Mouse (Mus musculus) MEL (cell line): ENCODE measurements at regions not wholly inside any gene's neighbourhood (a gene's known extent, or its start where the extent isn't known, plus 50 kb on each side); places are given as distances from the start of the nearest gene placed in this dataset.

ENCODE experiments used
- CHD1 ChIP-seq: IDR thresholded peaks from 2 replicates; pipeline ENCODE4 v1.6.1; 2012; ENCODE audit warnings: low read depth, mild to moderate bottlenecking, inconsistent platforms, low read length, improper control_type of control experiment
- CHD2 ChIP-seq: IDR thresholded peaks from 2 replicates; pipeline ENCODE4 v1.6.1; 2011; ENCODE audit warnings: low read length, improper control_type of control experiment
- CTCF ChIP-seq, 3 experiments: IDR thresholded peaks in 2 of 3; conservative IDR thresholded peaks in 1 of 3; 2 replicates each; pipeline ENCODE4 v1.5.1; 2011 to 2012; ENCODE audit warnings: low read length in 3 of 3, low read depth in 2 of 3, mild to moderate bottlenecking in 2 of 3, improper control_type of control experiment in 1 of 3, inconsistent platforms in 1 of 3, mixed read lengths in 1 of 3, moderate library complexity in 1 of 3; ENCODE audit not compliant: control insufficient read depth in 1 of 3, insufficient read depth in 1 of 3, poor library complexity in 1 of 3, severe bottlenecking in 1 of 3
- E2F4 ChIP-seq: IDR thresholded peaks from 2 replicates; pipeline ENCODE4 v1.6.1; 2011; ENCODE audit warnings: low read depth, low read length, improper control_type of control experiment, borderline replicate concordance
- EP300 ChIP-seq, 2 experiments: IDR thresholded peaks; 2 replicates each; pipeline ENCODE4 v1.6.1; 2011; ENCODE audit warnings: improper control_type of control experiment in 2 of 2, low read length in 2 of 2, low read depth in 1 of 2, mild to moderate bottlenecking in 1 of 2
- HCFC1 ChIP-seq: IDR thresholded peaks from 2 replicates; pipeline ENCODE4 v1.6.1; 2012; ENCODE audit warnings: low read depth, mild to moderate bottlenecking, inconsistent platforms, low read length, improper control_type of control experiment, moderate library complexity
- KAT2A ChIP-seq: conservative IDR thresholded peaks from 2 replicates; pipeline ENCODE4 v1.6.1; 2012; ENCODE audit warnings: low read depth, low read length, improper control_type of control experiment, inconsistent platforms
- MAFK ChIP-seq: IDR thresholded peaks from 2 replicates; pipeline ENCODE4 v1.6.1; 2011; ENCODE audit warnings: low read depth, mild to moderate bottlenecking, low read length, improper control_type of control experiment, borderline replicate concordance
- MEF2A ChIP-seq: IDR thresholded peaks from 2 replicates; pipeline ENCODE4 v1.6.1; 2014; ENCODE audit warnings: low read depth, mild to moderate bottlenecking, inconsistent platforms, low read length, improper control_type of control experiment; ENCODE audit not compliant: poor library complexity, insufficient replicate concordance, severe bottlenecking; ENCODE audit errors: extremely low read depth
- NELFE ChIP-seq: IDR thresholded peaks from 2 replicates; pipeline ENCODE4 v1.6.1; 2011; ENCODE audit warnings: low read depth, low read length, improper control_type of control experiment
- POLR2A ChIP-seq, 2 experiments: IDR thresholded peaks; 2 replicates each; pipeline ENCODE4 v1.6.1; 2011 to 2012; ENCODE audit warnings: low read length in 2 of 2, mild to moderate bottlenecking in 2 of 2, control low read depth in 1 of 2, improper control_type of control experiment in 1 of 2, low read depth in 1 of 2, moderate library complexity in 1 of 2; ENCODE audit not compliant: control insufficient read depth in 1 of 2, insufficient read depth in 1 of 2, poor library complexity in 1 of 2
- RAD21 ChIP-seq: IDR thresholded peaks from 2 replicates; pipeline ENCODE4 v1.6.1; 2011; ENCODE audit warnings: mild to moderate bottlenecking, low read depth, low read length, improper control_type of control experiment
- UBTF ChIP-seq: IDR thresholded peaks from 2 replicates; pipeline ENCODE4 v1.6.1; 2012; ENCODE audit warnings: low read depth, mild to moderate bottlenecking, inconsistent platforms, low read length, improper control_type of control experiment, moderate library complexity, borderline replicate concordance; ENCODE audit not compliant: insufficient read depth
- ZC3H11A ChIP-seq: IDR thresholded peaks from 2 replicates; pipeline ENCODE4 v1.6.1; 2012; ENCODE audit warnings: low read depth, mild to moderate bottlenecking, inconsistent platforms, low read length, improper control_type of control experiment

DNA sequence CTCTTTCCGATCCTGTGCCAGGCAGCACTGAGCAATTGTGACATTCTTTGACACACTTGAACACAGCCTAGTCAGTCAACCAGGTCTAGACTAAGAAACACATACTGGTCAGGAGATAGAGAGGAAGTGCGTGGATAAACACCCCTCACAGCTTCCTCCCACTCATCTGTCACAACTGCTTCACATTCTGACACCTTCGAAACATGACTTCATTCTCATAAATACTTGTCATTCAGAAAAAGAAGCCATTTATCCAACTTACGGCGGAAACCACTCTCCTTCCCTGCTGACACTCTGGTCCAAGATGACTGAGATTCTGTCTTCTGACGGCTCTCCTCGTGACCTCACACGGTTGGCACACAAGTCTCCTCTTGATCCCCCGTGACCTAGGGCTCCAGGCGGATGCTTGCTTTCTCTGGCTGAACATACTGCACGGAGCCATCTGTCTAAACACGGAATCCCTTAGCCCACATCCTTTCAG lies 89.6 kb downstream of the Cog6 start:
- no peak for TF ChIP-seq POLR2A (IDR thresholded peaks at IDR 0.05; ENCODE audit: control insufficient read depth in 1 of 2, insufficient read depth in 1 of 2, low read depth in 1 of 2, low read length in 2 of 2, poor library complexity in 1 of 2)
- no peak for TF ChIP-seq CTCF (IDR thresholded peaks at IDR 0.05 in 2 of 3, conservative IDR thresholded peaks at IDR 0.05 in 1 of 3; ENCODE audit: control insufficient read depth in 1 of 3, insufficient read depth in 1 of 3, low read depth in 2 of 3, low read length in 3 of 3, poor library complexity in 1 of 3, severe bottlenecking in 1 of 3)
- no peak for TF ChIP-seq MEF2A
- TF ChIP-seq CHD2, result no peak
- TF ChIP-seq CHD1, result no peak
- TF ChIP-seq HCFC1, result no peak
- no peak for TF ChIP-seq UBTF
- TF ChIP-seq MAFK, result no peak
- TF ChIP-seq EP300 (IDR thresholded peaks at IDR 0.05; ENCODE audit: low read depth in 1 of 2, low read length in 2 of 2), result no peak
- TF ChIP-seq RAD21, result no peak
- TF ChIP-seq ZC3H11A, result no peak
- TF ChIP-seq NELFE, result no peak
- TF ChIP-seq KAT2A, result no peak
- TF ChIP-seq E2F4, result no peak
